Mouse (Mus musculus) lung, postnatal 10 days (tissue): ENCODE results near the gene Slc6a1.
"Not testable (repeated sequence)": the region's sequence is repeated elsewhere in the genome, so short reads cannot be mapped to it uniquely, and the experiment has no call there.

Experiments used
- DNase-seq: peaks from one replicate; pipeline ENCODE4 v3.0.0; 2021

The Slc6a1 gene

DNA sequence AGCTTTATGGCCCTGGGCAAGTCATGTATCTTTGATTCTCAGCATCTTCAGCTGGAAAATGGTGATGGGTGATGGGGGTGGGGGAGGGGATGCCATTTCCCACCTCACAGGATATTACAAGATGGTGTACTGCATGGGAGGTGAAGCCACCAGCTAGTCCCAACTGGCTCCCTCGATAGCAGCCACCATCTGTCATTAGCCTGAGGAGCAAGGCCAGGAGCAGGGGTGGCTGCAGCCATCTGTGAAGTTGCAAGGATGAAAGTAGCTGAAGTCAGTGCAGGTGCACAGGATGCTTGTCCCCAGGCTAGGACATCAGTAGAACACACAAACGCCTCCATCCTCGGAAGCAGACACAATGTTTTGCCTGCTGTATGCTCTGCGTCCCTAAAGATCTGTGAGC is 8.5 kb downstream of the Slc6a1 start:
- DNase-seq = no peak

DNA sequence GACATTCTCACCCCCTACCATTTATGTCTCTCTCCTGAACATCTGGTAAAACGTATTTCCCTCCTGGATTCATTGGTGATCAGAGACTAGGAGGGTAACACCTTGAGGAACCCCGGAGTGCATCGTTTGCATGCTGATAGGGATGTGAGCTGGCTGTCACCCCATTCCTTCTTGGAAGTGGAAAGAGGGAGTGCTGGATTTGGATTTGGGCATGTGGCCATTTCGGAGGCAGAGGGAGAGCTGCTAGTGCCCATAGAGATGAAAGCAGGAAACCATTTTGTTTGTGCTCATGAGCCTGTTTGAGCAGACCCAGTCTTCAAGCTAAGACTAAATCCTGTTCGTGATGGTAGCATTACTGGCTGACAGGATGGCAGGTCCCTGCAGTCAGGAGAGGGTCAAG is 9.0 kb downstream of the Slc6a1 start:
- no peak for DNase-seq

- DNase-seq = peak; percentile 19
Observed at GRCm38 (mm10) chr6:114293511-114293910, 11.1 kb downstream of the Slc6a1 start.

DNA sequence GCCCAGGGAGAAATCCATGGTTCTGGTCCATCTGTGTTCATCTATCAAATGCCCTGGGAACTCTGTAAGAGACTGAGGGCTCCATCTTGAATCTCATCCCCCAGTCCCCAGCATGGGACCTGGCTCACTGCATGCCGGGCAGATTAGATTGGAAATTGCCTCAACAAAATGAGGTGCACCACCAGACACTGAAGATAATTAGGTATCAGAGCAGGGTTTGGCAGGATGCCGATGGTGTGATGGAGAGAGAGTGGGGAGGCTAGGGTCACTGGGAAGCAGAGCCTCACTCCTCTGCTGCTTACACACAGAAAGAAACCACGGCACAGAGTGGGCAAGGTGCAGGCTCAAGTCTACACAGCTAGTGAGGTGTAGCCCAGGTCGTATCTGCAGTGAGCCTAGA is 12.7 kb downstream of the Slc6a1 start:
- no peak for DNase-seq

DNA sequence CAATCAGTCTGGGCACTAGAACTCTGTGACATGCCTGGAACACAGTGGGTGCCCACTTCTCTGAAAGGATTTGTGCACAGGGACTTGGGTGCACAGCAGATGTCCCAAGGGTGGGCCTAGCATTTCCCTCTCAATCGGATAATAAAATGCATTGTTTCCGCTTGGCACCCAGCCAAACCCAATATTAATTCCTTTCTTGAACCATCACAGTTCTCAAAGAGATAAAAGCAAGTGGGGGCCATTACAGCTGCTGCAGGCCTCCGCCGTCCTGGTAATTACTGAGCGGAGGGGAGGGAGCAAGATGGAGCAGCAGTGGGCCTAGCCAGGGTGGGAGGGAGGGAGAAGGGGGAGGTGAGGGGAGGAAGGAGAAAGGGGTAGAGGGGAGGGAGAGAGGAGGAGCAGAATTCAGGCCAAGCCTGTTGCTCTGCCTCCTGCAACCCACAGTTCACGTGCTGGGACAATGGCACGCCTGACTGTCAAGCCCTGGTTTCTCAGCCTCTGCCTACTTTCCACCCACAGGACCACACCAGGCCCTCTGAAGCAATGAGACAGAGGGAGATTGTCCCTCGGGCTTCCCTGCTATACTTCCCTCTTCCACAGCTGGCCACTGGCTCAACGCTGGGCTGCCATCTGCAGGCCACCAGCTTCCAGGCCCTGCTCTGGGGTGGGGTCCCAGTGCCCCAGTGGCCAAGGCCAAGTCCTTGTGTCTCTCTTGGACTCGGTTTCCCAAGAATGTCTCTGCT is 15.0 kb downstream of the Slc6a1 start:
- DNase-seq = no peak

- no peak for DNase-seq
Observed at GRCm38 (mm10) chr6:114299699-114300098, 17.3 kb downstream of the Slc6a1 start.

DNA sequence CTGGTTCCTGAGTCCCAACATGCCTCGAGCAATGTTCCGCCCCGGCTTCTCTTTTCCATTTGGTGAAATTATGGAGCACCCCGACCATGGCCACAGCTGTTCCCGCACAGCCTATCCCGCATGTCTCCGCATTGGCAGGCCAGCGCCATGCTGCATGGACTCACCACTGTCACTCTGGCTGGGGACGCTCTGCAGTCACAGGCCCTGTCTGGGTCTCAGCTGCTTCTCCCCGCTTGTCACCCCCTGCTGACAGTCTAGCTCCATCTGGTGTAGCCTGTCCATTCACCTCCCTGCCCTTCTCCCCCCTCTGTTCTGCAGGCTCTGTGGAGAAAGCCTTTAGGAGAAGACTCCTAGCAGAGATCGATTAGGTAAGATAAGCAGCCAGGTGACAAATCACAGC is 18.3 kb downstream of the Slc6a1 start:
- no peak for DNase-seq

DNA sequence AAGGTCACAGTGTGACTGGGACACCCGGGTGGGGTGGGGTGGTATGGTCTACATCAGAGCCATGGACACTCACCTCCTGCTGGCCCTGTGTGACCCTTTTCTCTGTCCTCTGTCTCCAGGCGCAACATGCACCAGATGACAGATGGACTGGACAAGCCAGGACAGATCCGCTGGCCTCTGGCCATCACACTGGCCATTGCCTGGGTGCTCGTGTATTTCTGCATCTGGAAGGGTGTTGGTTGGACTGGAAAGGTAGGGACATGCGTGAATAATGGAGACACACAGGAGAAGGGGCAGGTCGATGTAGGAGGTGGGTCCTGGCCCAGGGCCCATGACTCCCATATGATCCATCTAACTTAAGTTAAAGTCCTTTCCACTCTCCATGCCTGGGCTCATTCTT is 22.2 kb downstream of the Slc6a1 start:
- DNase-seq = no peak

- no peak for DNase-seq
Observed at GRCm38 (mm10) chr6:114320511-114320910, 38.1 kb downstream of the Slc6a1 start.

- DNase-seq = no peak
Observed at GRCm38 (mm10) chr6:114321146-114321545, 38.7 kb downstream of the Slc6a1 start.

DNA sequence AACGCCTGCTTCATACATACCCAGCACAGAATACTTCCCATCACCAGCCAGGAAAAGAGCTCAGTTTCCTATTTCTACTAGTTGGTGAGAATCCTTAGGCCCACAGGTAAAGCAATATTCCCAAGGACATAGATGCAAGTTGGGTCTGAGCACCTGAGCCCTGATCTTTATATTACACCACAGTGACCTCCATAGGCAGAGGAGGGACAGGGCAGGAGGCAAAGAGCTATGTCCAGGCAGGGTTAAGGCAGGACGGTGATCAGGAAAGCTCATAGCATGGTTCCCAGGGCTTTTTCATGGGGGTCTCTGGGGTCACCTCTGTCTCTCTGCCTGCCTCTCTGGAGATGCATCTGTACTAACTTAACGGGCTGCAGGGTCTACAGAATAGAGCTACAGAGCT is 40.5 kb downstream of the Slc6a1 start:
- DNase-seq = no peak

DNA sequence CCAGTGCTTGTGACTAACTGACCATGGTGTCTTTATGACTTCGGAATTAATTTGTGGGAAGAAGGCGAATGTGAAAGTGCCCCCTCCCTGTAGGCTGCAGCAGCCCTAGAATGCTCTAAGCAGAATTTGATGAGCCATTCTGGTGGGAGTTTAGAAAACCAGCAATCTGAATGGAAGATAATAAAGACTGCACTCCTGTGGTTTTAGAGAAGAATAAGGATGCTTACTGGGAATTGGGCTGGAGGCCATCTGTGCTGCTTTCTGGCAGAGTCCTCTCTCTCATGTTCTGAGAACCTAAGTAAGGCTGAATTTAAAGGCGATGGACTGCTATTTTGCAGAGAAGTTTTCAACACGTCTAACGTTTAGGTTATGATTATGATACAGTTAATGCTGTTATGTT is 42.4 kb downstream of the Slc6a1 start:
- no peak for DNase-seq

GRCm38 (mm10) chr6:114329597-114330470 is 47.4 kb downstream of the Slc6a1 start:
- no peak for DNase-seq

- no peak for DNase-seq
Observed at GRCm38 (mm10) chr6:114331926-114332325, 49.5 kb downstream of the Slc6a1 start.

GRCm38 (mm10) chr6:114336128-114336943 is 53.9 kb downstream of the Slc6a1 start:
- DNase-seq = no peak

GRCm38 (mm10) chr6:114336944-114337215 is 54.4 kb downstream of the Slc6a1 start:
- DNase-seq = no peak

GRCm38 (mm10) chr6:114341381-114341780 is 58.9 kb downstream of the Slc6a1 start:
- not testable (repeated sequence) for DNase-seq

DNA sequence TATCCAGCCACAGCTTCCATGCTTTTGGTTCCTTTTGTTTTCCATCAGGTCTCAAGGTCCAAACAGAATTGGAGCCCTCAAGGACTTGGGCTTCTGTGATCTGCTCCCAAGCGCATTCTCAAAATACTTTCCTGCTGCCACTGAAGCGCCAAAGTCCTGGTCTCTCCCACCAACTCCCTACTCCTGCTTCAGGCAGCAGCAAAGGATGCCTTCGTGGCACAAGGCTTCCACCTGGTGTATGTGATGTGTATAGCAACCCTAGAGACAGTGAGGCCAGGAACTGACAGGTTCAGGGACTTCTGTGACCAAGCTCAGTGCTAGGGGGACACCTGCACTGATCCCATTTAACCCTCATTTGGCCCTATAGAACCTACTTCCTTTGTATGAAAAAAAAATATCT is 61.3 kb downstream of the Slc6a1 start:
- DNase-seq = peak; percentile 62

DNA sequence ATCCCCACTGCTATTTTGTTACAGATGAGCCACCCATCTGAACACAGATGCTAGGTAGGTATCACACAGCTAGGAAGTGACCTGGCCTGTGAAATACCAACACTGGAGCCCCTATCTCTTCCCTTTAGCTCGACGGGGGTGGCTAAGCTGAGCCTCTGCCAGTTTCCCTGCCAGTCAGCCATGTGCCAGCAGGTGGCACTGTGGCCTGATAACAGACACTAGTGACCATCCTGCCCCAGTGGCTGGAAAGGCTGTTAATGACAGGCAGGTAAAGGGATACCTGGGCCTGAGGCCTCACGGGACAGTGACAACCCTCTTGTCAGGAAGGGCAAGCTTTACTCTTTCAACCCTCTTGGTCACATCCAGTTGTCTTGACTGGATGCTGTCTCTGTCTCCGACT is 62.7 kb downstream of the Slc6a1 start:
- DNase-seq = peak; percentile 69

DNA sequence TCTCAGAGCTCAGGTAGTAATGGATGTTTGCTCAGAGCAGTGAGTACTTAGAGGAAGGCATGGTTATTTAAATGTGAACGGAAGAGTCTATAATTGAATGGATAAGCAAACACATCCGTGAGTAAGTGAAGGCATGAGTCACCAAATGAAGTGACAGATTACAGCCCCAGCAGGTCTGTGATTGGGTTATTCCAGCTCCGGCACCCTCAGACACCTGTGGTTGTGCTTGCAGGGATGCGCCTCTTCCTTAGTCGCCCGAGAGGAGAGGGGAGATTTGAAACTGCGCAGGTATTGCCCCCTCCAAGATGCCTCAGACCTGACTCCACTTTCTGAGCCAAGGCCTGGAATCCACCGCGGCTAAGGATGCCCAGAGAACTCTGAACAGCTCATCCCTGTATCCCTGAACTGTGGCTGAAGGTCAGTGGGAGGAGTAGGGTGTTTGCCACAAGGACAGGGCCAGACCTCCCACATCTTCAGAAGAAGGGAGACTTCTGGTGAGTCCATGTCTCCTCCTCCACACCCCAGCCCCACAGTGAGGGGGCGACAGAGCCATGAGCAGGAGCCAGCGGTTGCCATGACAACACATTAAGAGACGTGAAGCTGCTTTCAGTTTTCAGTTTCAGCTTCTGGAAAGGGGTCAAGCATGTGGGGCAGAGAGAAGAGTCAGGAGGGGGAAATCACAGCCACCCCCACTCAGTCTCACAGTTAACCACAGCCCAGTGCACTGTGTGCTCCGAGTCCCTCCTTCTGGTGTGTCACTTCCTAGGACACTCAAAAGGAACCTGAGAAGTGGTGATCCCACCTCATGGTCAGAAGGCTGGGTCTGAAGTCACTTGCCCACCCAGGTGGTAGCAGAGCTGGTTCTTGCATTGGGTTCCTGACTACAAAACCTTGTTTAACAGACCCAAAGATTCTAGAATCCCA is 65.7 kb downstream of the Slc6a1 start:
- DNase-seq = peak; percentile 25

DNA sequence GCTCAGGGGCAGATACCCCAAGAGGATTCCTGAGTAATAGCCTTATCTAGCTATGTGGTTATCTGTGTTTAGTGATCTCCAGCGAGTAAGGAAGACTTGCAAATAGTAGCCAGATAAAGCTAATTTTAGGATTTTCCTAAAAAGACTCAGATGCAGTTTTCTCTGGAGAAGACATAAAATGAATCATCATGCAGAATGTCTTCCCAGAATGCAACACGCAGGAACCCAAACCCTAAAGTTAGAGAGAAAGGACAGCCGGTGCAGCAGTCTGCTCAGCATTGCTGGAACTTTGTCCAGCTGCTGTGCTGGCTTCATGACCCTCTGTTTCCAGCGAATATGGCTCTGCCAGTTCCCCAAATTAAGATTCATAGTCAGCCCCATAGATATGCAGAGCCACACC is 72.2 kb downstream of the Slc6a1 start:
- no peak for DNase-seq

GRCm38 (mm10) chr6:114358171-114358570 is 75.7 kb downstream of the Slc6a1 start:
- DNase-seq = peak; percentile 54

GRCm38 (mm10) chr6:114362355-114362754 is 79.9 kb downstream of the Slc6a1 start:
- DNase-seq = no peak
